Mouse (Mus musculus): ENCODE measurements around the gene Dnm1.

Gene Dnm1

DNA sequence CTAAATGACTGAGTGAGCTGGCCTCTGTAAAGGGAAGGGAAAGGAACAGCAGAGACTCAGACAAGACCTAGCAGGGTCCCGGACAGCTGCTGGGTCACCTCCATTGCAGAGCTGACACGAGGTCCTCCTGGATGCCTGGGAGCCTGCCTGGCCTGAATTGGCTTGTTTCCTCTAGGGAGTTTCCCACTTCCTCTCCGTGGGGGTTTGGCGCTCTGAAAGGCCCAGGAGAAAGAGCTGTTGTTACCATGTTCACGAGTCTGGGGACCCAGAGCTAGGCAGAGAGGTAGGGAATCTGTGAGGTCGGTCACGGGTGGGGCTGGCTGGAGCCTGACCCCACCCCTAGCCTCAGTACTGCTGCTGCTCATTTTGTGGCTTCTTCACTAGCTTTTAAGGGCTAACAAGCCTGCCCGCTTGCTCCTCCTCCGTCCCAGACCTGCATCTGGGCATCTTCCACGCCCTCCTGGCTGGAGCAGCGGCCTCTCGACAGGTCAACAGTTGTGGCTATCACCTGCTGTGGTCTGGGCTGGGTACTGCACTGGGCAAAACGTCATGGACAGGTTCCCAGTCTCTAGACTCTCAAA, 2.6 kb downstream of the Dnm1 start:
- ChIA-PET CTCF (interaction anchor here in 3 of 4 experiments (0.6 to 1.8 kb wide), 9 partner anchors 10 to 436 kb away, joined by 3 to 6 read pairs (median 3); no protein-coding TSS in a partner anchor), POLR2A (interaction anchor here in 3 of 4 experiments (0.7 to 2.5 kb wide), 9 partner anchors 8 to 354 kb away, joined by 3 to 7 read pairs (median 4); partner anchors contain the start of genes 1110008P14Rik (in 1 of the 3) and Swi5 (in 1 of the 3))

DNA sequence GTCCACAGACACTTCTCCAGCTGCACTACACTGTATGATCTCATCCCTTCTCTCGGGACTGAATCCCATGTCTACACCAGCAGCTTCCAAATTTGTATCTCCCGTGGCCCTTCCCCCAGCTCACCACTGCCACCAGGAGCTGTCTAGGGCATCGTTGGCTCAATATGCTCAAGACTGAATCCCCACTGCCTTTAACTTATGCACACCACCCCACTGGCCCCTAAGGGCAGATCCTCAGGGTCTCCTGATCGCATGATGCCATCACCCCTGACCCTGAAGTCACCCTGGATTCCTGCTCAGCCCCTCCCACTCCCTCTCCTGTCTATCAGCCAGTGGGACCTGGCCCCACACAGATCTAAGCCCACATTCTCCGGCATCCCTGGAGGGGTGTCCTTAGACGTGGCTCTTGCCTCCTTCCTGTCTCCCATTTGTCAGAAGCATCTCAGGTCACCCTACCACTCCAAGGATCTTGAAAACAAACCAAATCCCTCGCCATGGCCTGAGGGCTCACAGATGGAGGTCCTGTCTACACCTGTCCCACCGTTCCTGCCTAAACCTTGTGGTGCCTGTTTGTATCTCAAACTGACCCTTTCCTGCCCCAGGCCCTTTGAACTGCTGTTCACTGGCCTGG, 3.4 kb downstream of the Dnm1 start:
- CTCF ChIA-PET: interaction anchor here (0.6 to 1.3 kb wide), 6 partner anchors 11 to 545 kb away, joined by 3 to 6 read pairs (median 3); no protein-coding TSS in a partner anchor
- POLR2A ChIA-PET: interaction anchor here in 3 of 4 experiments (1.0 to 2.5 kb wide), 9 partner anchors 9 to 175 kb away, joined by 3 to 7 read pairs (median 4); partner anchors contain the start of gene Swi5 (in 1 of the 3)

DNA sequence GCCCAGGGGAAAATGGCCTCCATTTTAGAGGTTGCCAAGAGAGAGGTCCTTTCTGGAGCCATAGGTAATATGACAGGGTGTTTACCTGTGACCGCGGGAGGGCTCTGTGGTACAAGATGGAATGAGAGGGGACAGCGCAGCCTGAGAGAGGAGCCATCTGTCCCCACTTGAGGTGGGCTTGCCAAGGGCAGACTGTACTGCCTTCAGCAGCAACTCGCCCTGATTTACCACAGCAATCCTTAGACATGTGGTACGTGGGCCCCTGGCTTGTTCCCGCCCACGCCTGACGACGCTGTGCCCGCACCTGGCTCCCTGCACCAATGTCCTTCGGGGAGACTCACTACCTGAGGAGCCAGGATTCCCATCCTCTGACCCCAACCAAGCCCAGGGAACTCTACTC, 4.8 kb downstream of the Dnm1 start:
- ChIA-PET POLR2A (interaction anchor here in 2 of 4 experiments (1.1 to 1.8 kb wide), 4 partner anchors 8 to 147 kb away, joined by 3 to 4 read pairs (median 4); no protein-coding TSS in a partner anchor), CTCF (interaction anchor here in 1 of 4 experiments (1.0 kb wide), 1 partner anchor 56 kb away, joined by 3 read pairs; no protein-coding TSS in a partner anchor)

DNA sequence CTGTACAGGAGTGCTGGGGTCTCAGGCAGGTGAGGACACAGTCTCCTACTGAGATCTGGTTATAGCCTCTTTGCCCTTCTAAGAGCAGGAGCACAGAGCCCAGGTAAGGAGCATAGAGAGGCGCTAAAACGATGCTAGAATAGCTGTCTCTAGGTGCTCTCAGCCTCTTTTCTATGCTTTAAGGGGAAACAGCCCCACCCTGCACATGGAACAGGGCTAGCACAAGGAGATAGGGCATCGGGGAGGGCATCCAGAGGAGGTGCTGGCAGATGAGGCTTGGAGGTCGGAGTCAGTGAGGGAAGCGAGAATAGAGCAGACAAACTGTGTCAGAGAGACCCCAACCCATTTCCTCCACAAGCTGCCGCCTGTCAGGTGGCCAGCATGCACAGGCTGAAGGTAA, 6.1 kb downstream of the Dnm1 start:
- ChIA-PET POLR2A (interaction anchor here in 1 of 4 experiments (0.6 kb wide), 1 partner anchor 338 kb away, joined by 3 read pairs; no protein-coding TSS in a partner anchor), CTCF (no interaction called here)

DNA sequence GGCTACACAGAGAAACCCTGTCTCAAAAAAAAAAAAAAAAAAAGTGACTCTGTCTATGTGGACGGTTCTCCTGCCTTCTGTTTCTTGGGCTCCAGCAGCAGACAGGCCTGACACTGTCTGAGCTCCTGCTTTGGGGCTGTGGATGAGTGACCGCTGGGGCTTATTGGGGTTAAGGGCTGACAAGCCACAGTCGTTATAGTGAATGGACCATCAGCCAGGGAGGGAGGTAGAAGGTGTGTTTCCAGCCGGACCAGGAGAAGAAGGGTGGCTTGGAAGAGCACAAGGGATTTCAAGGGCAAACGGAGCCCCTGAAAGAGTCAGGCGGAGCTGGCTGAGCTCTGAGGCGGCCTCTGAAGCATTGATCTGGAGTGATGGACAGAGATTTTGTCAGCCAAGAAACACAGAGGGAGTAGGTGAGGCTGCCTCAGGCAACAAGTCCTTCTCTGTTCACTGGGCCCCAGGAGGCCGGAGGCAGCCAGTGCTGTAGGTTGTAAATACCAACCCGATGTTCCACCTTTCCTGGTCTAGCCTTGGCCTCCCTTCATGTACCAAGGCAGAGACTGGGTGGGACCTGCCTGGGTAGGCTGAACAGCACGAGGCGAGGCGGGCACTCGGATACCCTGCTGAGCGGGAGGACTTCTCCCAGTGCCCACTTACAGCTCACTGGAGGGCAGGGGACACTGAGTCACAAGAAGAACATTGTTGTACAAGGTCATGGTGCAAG, 8.4 kb downstream of the Dnm1 start:
- CTCF ChIA-PET: interaction anchor here in 2 of 4 experiments (0.6 to 0.7 kb wide), 2 partner anchors 20 to 219 kb away, joined by 3 to 4 read pairs; no protein-coding TSS in a partner anchor

DNA sequence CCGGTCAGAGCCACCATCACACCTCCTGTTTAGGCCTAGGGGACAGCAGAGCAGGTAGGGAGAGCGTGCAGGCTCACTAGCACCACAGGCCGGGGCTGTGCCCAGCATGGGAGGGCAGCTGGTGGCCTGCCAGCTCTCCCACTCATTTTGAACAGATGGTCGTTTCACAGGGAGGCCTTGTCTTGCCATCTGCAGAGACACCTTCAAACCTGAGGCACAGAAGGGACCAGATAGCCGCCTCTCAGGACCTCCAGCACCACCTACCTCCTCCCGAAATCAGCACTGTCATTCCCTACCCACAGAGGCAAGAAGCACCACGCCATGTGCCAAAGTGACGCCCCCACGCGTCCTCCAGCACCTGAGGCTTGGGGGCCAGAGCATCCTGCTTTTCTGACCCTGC, 9.1 kb downstream of the Dnm1 start:
- CTCF ChIA-PET: interaction anchor here in 1 of 4 experiments (0.6 kb wide), 1 partner anchor 20 kb away, joined by 4 read pairs; no protein-coding TSS in a partner anchor
- POLR2A ChIA-PET: interaction anchor here in 2 of 4 experiments (0.5 to 1.0 kb wide), 3 partner anchors 14 to 663 kb away, joined by 3 to 4 read pairs (median 3); no protein-coding TSS in a partner anchor

More for the DNA sequence above, 8.4 kb downstream of the Dnm1 start:
- POLR2A ChIA-PET: interaction anchor here (0.5 to 1.0 kb wide), 6 partner anchors 12 to 663 kb away, joined by 3 to 6 read pairs (median 3); no protein-coding TSS in a partner anchor

DNA sequence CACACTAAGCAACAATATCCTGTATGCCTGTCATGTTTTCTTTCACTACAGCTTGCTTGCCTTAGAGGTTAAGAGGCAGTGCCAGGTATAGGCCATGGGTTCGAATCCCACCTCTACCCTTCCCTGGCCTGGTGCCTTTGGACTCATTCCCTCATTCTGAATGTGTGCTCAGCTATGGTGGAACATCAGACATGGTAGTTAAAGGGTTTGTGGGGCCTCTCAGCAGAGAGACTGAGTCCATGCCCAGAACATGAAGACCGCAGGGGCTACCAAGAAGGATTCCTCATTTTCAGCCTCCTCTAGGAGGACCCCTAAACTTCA, 9.8 kb downstream of the Dnm1 start:
- ChIA-PET POLR2A (interaction anchor here in 1 of 4 experiments (1.8 to 2.0 kb wide), 2 partner anchors 9 to 35 kb away, joined by 4 to 7 read pairs; partner anchors contain the start of genes Ciz1 and Dnm1), CTCF (no interaction called here)

DNA sequence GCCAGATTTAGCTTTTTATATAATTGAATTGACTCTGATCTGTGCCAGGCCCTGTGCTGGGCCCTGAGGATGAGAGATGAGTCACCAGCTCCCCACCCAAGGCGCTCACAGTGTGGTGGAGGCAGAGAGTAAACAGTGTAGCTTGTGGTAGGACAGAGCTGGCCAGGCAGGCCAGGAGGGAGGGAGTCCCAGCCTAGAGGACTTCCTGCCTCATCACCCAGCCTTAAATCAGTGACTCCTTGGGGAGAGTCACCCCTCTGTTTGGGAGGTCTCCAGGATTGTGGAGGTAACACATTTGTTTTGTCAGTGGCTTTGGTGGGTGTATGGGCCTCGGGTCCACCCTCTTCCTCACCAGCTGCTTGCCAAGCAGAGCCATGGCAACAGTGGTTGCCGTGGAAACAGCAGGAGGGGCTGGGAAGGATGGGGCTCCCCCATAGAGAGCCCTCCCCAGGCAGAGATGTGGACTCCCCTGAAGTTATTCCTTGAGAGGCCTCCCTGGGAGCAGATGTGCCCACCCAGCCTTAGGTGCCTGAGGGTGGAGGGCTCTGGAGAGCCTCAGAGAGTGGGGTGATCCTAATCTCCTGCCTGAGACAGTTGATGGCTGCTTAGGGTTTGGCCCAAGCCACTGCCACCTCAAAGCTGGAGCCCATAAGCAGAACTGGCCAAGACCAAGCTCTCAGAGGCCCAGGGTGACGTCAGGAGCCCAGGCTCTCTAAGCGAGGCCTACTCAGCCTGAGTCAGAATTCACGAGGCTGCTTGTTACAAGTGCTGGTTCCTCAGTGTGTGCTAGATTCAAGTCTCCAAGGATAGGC, 10.4 kb downstream of the Dnm1 start:
- POLR2A ChIA-PET: interaction anchor here in 2 of 4 experiments (0.6 to 2.0 kb wide), 3 partner anchors 10 to 499 kb away, joined by 3 to 7 read pairs (median 4); partner anchors contain the start of genes Ciz1 (in 1 of the 2) and Dnm1 (in 1 of the 2)
- CTCF ChIA-PET: interaction anchor here in 1 of 4 experiments (0.5 kb wide), 1 partner anchor 176 kb away, joined by 5 read pairs; no protein-coding TSS in a partner anchor

DNA sequence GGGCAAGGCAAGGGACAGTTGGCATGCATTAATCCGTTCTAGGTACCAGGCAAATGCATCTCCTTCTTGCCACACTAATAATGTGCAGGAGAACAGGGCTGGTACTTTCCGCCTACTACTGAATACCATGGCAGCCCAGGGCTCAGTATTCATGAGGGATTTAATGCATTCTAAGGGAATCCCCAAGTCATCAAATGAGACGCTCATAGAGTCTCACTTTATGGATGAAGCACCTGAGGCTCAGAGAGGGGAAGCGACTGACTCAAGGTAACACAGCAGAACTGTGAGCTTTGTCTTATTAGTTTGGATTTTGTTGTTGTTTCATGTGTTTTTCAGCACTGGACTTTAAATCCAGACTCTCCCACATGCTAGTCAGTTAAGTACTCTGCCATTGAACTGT, 11.1 kb downstream of the Dnm1 start:
- CTCF ChIA-PET: interaction anchor here in 1 of 4 experiments (0.5 kb wide), 1 partner anchor 175 kb away, joined by 5 read pairs; no protein-coding TSS in a partner anchor
- POLR2A ChIA-PET: interaction anchor here in 2 of 4 experiments (0.6 to 2.0 kb wide), 4 partner anchors 11 to 500 kb away, joined by 3 to 7 read pairs (median 4); partner anchors contain the start of genes Ciz1 (in 1 of the 2) and Dnm1 (in 1 of the 2)

DNA sequence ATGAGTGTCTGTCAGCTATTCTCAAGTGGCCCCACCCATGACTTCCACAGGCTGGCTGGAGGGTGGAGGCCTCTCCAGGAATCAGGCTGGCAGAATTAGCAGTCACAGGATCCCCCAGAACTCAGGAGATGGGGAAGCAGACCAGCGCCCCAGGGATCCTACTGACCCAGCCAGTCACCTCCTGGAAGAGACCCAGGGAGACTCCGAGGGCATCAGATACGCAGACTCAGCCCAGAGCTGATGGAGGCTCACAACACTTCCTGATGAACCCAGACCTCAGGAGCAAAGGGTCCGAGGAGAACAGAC, 11.6 kb downstream of the Dnm1 start:
- ChIA-PET CTCF (no interaction called here), POLR2A (interaction anchor here in 2 of 4 experiments (0.5 to 1.8 kb wide), 3 partner anchors 9 to 33 kb away, joined by 3 to 4 read pairs (median 3); no protein-coding TSS in a partner anchor)

DNA sequence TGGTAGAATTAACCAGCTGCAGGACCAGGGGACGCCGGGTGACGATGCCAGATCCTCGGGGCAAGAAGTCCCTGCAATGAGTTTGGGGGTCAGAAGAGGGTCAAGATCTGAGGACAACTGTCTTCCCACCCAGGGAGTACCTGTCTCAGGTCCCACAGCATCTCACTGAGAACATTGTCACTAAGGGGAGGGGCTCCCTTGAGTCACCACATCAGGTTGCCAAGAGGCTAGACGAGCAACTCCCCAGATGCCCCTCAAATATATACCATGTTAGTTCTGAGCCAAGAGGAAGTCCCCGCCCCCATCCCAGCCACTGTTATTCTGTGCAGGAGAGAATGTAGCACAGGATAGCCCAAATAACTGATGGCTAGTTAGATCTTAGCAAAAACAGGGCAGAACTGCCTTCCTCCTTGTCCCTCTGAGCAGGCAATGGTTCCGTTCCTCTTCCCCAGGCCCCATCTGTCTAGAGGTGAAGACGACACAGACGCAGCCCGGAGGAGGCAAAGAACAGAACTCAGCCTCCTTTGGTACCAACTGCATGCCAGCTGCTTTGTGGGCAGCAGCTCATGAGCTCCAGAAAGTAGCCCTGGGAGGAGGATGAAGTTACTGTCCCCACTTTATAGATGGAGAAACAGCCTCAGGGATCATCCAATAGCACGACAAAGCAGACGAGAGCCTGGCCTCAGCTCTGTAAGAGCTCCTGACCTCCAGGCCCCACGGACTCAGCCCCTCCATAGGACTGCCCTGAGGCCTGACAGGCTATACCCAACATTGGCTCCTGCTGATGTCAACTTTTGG, 12.1 kb downstream of the Dnm1 start:
- POLR2A ChIA-PET: interaction anchor here in 2 of 4 experiments (0.5 to 1.7 kb wide), 4 partner anchors 8 to 12 kb away, joined by 3 to 6 read pairs (median 4); no protein-coding TSS in a partner anchor
- CTCF ChIA-PET: interaction anchor here in 1 of 4 experiments (0.7 to 1.6 kb wide), 2 partner anchors 33 to 36 kb away, joined by 3 to 10 read pairs; no protein-coding TSS in a partner anchor

DNA sequence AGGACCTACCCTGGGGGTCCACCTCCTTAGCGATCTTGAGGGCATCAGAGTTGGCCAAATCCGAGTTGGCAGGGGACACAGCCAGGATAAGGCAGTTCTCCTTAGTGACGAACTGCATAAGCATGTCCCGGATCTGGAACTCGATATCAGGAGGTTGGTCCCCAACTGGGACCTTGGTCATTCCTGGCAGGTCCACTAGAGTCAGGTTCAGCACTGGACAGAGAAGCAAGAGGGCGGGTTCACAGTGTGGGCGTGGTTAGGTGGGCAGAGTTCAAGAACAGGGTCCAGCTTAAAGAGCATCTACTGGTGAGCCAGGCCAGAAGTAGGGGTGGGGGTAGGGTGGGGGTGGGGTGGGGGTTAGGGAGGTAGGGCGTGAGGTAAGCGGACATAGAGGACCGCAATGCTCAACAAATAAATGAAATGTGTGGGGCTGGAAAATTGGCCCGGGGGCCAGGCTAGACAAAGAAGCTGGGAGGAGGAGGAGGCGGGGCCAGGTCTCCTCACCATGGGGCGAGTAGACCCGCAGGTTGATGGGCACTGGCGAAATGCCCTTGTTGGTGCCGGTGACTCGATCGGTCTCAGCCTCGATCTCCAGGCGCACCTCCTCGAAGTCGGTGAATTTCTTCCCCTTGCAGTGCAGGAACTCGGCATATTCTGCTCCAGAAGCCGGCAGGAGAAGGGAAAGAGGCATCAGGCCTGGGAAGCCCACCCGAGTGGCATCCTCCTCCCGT, 13.1 kb downstream of the Dnm1 start:
- ChIA-PET POLR2A (interaction anchor here in 3 of 4 experiments (0.8 to 1.7 kb wide), 5 partner anchors 9 to 28 kb away, joined by 3 to 6 read pairs (median 4); partner anchors contain the start of gene Ciz1 (in 1 of the 3)), CTCF (interaction anchor here in 2 of 4 experiments (0.6 to 1.6 kb wide), 4 partner anchors 32 to 79 kb away, joined by 3 to 10 read pairs (median 3); no protein-coding TSS in a partner anchor)

DNA sequence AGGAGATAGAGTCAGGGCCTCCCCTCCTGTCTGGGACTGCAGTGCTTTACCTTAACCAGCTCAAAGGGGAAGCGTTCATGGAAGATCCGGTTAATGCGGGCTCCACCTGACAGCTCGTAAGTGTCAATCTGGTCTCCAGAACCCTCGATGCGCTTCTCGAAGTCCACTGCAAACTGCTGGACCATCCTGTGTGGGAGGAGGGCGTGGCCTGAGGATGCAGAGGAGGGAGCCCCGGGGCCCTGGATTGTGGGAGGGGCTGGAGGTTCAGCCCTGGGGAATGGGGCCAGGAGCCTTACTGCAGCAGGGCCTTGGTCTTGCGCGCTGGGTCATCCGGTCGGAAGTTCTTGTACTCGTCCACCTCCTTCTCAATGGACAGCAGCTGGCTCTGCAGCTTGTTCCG, 17.2 kb downstream of the Dnm1 start:
- ChIA-PET CTCF (interaction anchor here (0.6 to 1.9 kb wide), 8 partner anchors 28 to 548 kb away, joined by 3 to 5 read pairs (median 4); no protein-coding TSS in a partner anchor), POLR2A (interaction anchor here in 1 of 4 experiments (1.2 kb wide), 1 partner anchor 13 kb away, joined by 3 read pairs; no protein-coding TSS in a partner anchor)

DNA sequence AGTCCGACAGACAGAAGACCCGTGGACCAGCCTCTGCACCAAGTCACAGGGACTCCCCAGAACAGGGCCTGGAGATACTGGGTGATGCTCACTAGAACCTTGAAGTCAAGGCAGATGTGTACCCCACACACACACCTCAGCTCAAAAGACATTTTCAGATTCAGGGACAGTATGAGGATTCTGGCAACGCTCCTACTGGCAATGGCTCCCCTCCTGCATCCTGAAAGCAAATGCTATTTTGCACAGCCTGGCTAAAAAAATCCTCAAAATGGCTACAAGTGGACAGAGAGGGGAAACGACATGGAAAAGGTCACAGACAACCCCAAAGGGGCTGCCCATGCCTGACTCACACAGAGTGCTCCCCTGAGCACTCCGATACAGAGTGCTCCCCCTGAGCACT, 21.0 kb downstream of the Dnm1 start:
- CTCF ChIA-PET: no interaction called here
- POLR2A ChIA-PET: interaction anchor here in 1 of 4 experiments (1.1 kb wide), 1 partner anchor 9 kb away, joined by 3 read pairs; no protein-coding TSS in a partner anchor

DNA sequence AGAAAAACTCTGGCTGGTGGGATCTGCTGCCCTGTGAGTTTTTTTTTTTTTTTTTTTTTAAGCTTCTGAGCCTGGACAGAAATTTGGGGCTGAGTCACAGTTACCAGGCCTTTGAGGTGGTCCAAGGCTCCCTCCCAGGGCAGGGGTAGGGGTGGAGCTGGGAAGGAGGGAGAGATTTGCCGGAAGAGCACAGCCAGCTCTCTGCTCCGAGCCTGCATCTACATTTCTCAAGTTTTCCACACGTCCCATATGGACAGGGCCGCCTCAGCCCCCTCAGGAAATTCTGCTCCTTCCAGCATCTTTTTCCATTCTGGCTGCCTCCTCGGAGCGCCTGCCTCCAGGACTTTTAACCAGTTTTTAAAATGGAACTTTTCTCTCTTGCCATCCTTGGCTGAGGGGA, 23.6 kb downstream of the Dnm1 start:
- ChIA-PET POLR2A (interaction anchor here in 3 of 4 experiments (0.6 to 3.1 kb wide), 7 partner anchors 11 to 520 kb away, joined by 3 to 10 read pairs (median 3); no protein-coding TSS in a partner anchor), CTCF (interaction anchor here (0.6 to 2.3 kb wide), 11 partner anchors 22 to 428 kb away, joined by 3 to 9 read pairs (median 4); partner anchors contain the start of gene Tor2a (in 1 of the 4))

Data from embryonic stem cell, embryonic (primary cell).